Comparison of ENCODE assay signal across 29 mouse cellular contexts in genomic region chr10:100701938-100702337, GRCm38 (mm10).
DNase-seq lines count a peak whose midpoint lies in the region; ATAC-seq and TF ChIP-seq lines count a peak whose summit lies in the region.
"Had no signal": no experiment of that assay in that cellular context is flagged by ENCODE, and none has a peak within 500 bp of the region (broad histone marks: within the 10 kb centered on the region; RNA-seq: fewer than 3 reads in every experiment).

No protein-coding gene starts in this region.

- H3K9me3 ChIP-seq in MEL (replicated peaks; ENCODE audit: insufficient read depth, low read length): no peaks in the 10 kb centered on the region
- H3K9me3 ChIP-seq: embryonic facial prominence, embryonic 10.5 days; embryonic facial prominence, embryonic 15.5 days; forebrain, embryonic 12.5 days; hindbrain, embryonic 15.5 days; kidney, embryonic 15.5 days; limb, embryonic 15.5 days; liver, embryonic 13.5 days; lung, embryonic 15.5 days; midbrain, embryonic 10.5 days; midbrain, embryonic 15.5 days; stomach, embryonic 15.5 days had no signal

- peak; percentile 67 for ATAC-seq in granulocyte monocyte progenitor cell, adult 5-6 weeks (replicated peaks; ENCODE audit: poor library complexity, severe bottlenecking)
- ATAC-seq in megakaryocyte progenitor cell, adult 5-6 weeks (replicated peaks; ENCODE audit: poor library complexity): peak; percentile 82
- ATAC-seq: midbrain, embryonic 15.5 days had no signal

- no peaks in the 10 kb centered on the region for H3K27me3 ChIP-seq in MEL (ENCODE audit: control insufficient read depth in 1 of 2, insufficient read depth in 2 of 2, low read length in 2 of 2)
- H3K27me3 ChIP-seq: embryonic facial prominence, embryonic 15.5 days; forebrain, embryonic 12.5 days; hindbrain, embryonic 15.5 days; kidney, embryonic 15.5 days; limb, embryonic 15.5 days; liver, embryonic 13.5 days; lung, embryonic 15.5 days; midbrain, embryonic 15.5 days; stomach, embryonic 15.5 days had no signal

- no peak for TF ChIP-seq POLR2A in MEL (IDR thresholded peaks at IDR 0.05; ENCODE audit: control insufficient read depth in 1 of 2, insufficient read depth in 1 of 2, low read depth in 1 of 2, low read length in 2 of 2, poor library complexity in 1 of 2)

- peak overlapping the region; percentile 22; the same call in 1 of the 2 replicates for H3K9ac ChIP-seq in MEL (ENCODE audit: control insufficient read depth, low read depth, low read length, poor library complexity, severe bottlenecking)
- H3K9ac ChIP-seq: embryonic facial prominence, embryonic 15.5 days; forebrain, embryonic 12.5 days; hindbrain, embryonic 15.5 days; kidney, embryonic 15.5 days; limb, embryonic 15.5 days; liver, embryonic 13.5 days; lung, embryonic 15.5 days; midbrain, embryonic 15.5 days; stomach, embryonic 15.5 days had no signal

- peak overlapping the region; percentile 22 to 31; a peak in 3 of 4 replicates for H3K4me3 ChIP-seq in MEL (ENCODE audit: control insufficient read depth in 1 of 2, insufficient read depth in 1 of 2, low read depth in 2 of 2, low read length in 2 of 2)
- H3K4me3 ChIP-seq: embryonic facial prominence, embryonic 10.5 days; embryonic facial prominence, embryonic 15.5 days; forebrain, embryonic 12.5 days; hindbrain, embryonic 15.5 days; kidney, embryonic 15.5 days; limb, embryonic 15.5 days; liver, embryonic 13.5 days; lung, embryonic 15.5 days; midbrain, embryonic 10.5 days; midbrain, embryonic 15.5 days; stomach, embryonic 15.5 days had no signal

- peak; percentile 90 to 94 for TF ChIP-seq EP300 in MEL (IDR thresholded peaks at IDR 0.05; ENCODE audit: low read depth in 1 of 2, low read length in 2 of 2)

- peaks cover 4% of the 10 kb centered on the region in 2 experiments; a peak in 3 of 4 replicates for H3K4me1 ChIP-seq in MEL (ENCODE audit: control insufficient read depth in 1 of 2, insufficient read depth in 2 of 2, low read length in 2 of 2)
- H3K4me1 ChIP-seq: embryonic facial prominence, embryonic 10.5 days; embryonic facial prominence, embryonic 15.5 days; forebrain, embryonic 12.5 days; hindbrain, embryonic 15.5 days; kidney, embryonic 15.5 days; limb, embryonic 15.5 days; liver, embryonic 13.5 days; lung, embryonic 15.5 days; midbrain, embryonic 10.5 days; midbrain, embryonic 15.5 days; stomach, embryonic 15.5 days had no signal

- peaks cover 0 to 4% of the 10 kb centered on the region in 2 experiments; a peak in 2 of 4 replicates for H3K36me3 ChIP-seq in MEL (ENCODE audit: control insufficient read depth in 1 of 2, insufficient read depth in 2 of 2, low read length in 2 of 2)
- H3K36me3 ChIP-seq: embryonic facial prominence, embryonic 10.5 days; embryonic facial prominence, embryonic 15.5 days; forebrain, embryonic 12.5 days; hindbrain, embryonic 15.5 days; kidney, embryonic 15.5 days; limb, embryonic 15.5 days; liver, embryonic 13.5 days; lung, embryonic 15.5 days; midbrain, embryonic 10.5 days; midbrain, embryonic 15.5 days; stomach, embryonic 15.5 days had no signal

- DNase-seq in CD4-positive helper T cell, adult 2 months (ENCODE audit: low read depth, low spot score): peak; percentile 29
- DNase-seq in MEL (ENCODE audit: low read depth, low spot score): peak; percentile 85
- no peak for DNase-seq in cerebellum, postnatal 4 days (ENCODE audit: low spot score in 2 of 2)
- no peak for DNase-seq in cerebellum, postnatal 14 days
- DNase-seq in adipocyte (ENCODE audit: low spot score): no peak
- DNase-seq: adrenal gland, postnatal 14 days; cerebellum, adult 11-12 months; cerebellum, adult 9-11 months; gastrocnemius, postnatal 25 days; heart, adult 18-20 months; heart, postnatal 4 days; kidney, adult 18-20 months; kidney, postnatal 25 days; liver, embryonic 13.5 days; lung, postnatal 36 days; right cerebral cortex, postnatal 25 days; thymus, postnatal 14 days had no signal

- H3K79me2 ChIP-seq in MEL (ENCODE audit: control insufficient read depth, insufficient read depth, low read length, poor library complexity): no peaks in the 10 kb centered on the region

- no peak for TF ChIP-seq RAD21 in MEL (IDR thresholded peaks at IDR 0.05; ENCODE audit: low read depth, low read length)

- no peak for TF ChIP-seq CTCF in MEL (IDR thresholded peaks at IDR 0.05 in 2 of 3, conservative IDR thresholded peaks at IDR 0.05 in 1 of 3; ENCODE audit: control insufficient read depth in 1 of 3, insufficient read depth in 1 of 3, low read depth in 2 of 3, low read length in 3 of 3, poor library complexity in 1 of 3, severe bottlenecking in 1 of 3)

- H3K27ac ChIP-seq in MEL (ENCODE audit: control insufficient read depth, low read depth, low read length): peak overlapping the region; percentile 88
- H3K27ac ChIP-seq: embryonic facial prominence, embryonic 10.5 days; embryonic facial prominence, embryonic 15.5 days; forebrain, embryonic 12.5 days; hindbrain, embryonic 15.5 days; kidney, embryonic 15.5 days; limb, embryonic 15.5 days; liver, embryonic 13.5 days; lung, embryonic 15.5 days; midbrain, embryonic 10.5 days; midbrain, embryonic 15.5 days; stomach, embryonic 15.5 days had no signal

TF ChIP-seq in MEL, 35 proteins besides CTCF, POLR2A, EP300 and RAD21:
- TF ChIP-seq TBP (IDR thresholded peaks at IDR 0.05; ENCODE audit: low read depth, low read length) (peak; percentile 23), ETS1 (IDR thresholded peaks at IDR 0.05; ENCODE audit: low read depth, low read length) (peak; percentile 59; the same call in 1 of the 2 replicates), ZKSCAN1 (IDR thresholded peaks at IDR 0.05; ENCODE audit: low read depth, low read length) (no peak), E2F4 (IDR thresholded peaks at IDR 0.05; ENCODE audit: borderline replicate concordance, low read depth, low read length) (no peak), TCF12 (IDR thresholded peaks at IDR 0.05; ENCODE audit: low read depth, low read length) (peak; percentile 76), NELFE (IDR thresholded peaks at IDR 0.05; ENCODE audit: low read depth, low read length) (no peak), ELF1 (IDR thresholded peaks at IDR 0.05; ENCODE audit: low read depth, low read length) (peak; percentile 33; the same call in 1 of the 2 replicates), SIN3A (IDR thresholded peaks at IDR 0.05; ENCODE audit: low read length) (no peak), GATA1 (IDR thresholded peaks at IDR 0.05; ENCODE audit: low read depth, low read length) (peak; percentile 88), RCOR1 (IDR thresholded peaks at IDR 0.05; ENCODE audit: low read depth, low read length) (peak; percentile 70), ZNF384 (IDR thresholded peaks at IDR 0.05; ENCODE audit: low read depth, low read length) (no peak)

Comparison
In these comparisons a context has a peak if more than half of its experiments do, and no peak if none do; other contexts are left out.
1. DNase-seq: peak in CD4-positive helper T cell, adult 2 months (single experiment) and MEL (single experiment); none in cerebellum, postnatal 4 days (0 of 2), cerebellum, postnatal 14 days (0 of 2) and adipocyte (single experiment).